Mouse (Mus musculus) intestine, postnatal 0 days (tissue): ENCODE data around the gene Olfr524. TPM values are rescaled to one million over a fixed set of nuclear protein-coding genes. Genes with fewer than 3 reads are reported as not detected.

Source experiments
- ATAC-seq: fragments of 200-750 bp; cut with Nextera tagmentation; 2 replicates; pipeline ENCODE4 v1.8.0; 2017; ENCODE audit warnings: mild to moderate bottlenecking, moderate TSS enrichment, moderate library complexity
- H3K27ac ChIP-seq: fragments of 300-500 bp; sonication (generic); 2 replicates; pipeline ENCODE4 v1.5.1; 2014; ENCODE audit warnings: mild to moderate bottlenecking, low read depth, low read length, moderate library complexity
- H3K27me3 ChIP-seq: fragments of 300-500 bp; sonication (generic); replicated peaks from 2 replicates; pipeline ENCODE4 v1.6.1; 2014; ENCODE audit warnings: low read length, mixed read lengths; ENCODE audit not compliant: control insufficient read depth, insufficient read depth
- H3K36me3 ChIP-seq: fragments of 300-500 bp; sonication (generic); 2 replicates; pipeline ENCODE4 v1.6.1; 2014; ENCODE audit warnings: mild to moderate bottlenecking, moderate library complexity; ENCODE audit not compliant: control insufficient read depth, insufficient read depth
- H3K4me1 ChIP-seq: fragments of 300-500 bp; sonication (generic); replicated peaks from 2 replicates; pipeline ENCODE4 v1.6.1; 2014; ENCODE audit warnings: antibody characterized with exemption, low read length, mixed read lengths; ENCODE audit not compliant: control insufficient read depth, insufficient read depth
- H3K4me2 ChIP-seq: fragments of 300-500 bp; sonication (generic); replicated peaks from 2 replicates; pipeline ENCODE4 v1.6.1; 2014; ENCODE audit warnings: low read depth, mild to moderate bottlenecking, moderate library complexity
- H3K4me3 ChIP-seq: fragments of 300-500 bp; sonication (generic); 2 replicates; pipeline ENCODE4 v1.5.1; 2014; ENCODE audit warnings: low read depth, low read length
- H3K9ac ChIP-seq: fragments of 300-500 bp; sonication (generic); 2 replicates; pipeline ENCODE4 v1.6.1; 2014; ENCODE audit warnings: mild to moderate bottlenecking, low read depth, low read length
- H3K9me3 ChIP-seq: fragments of 300-500 bp; sonication (generic); 2 replicates; pipeline ENCODE4 v1.6.1; 2016; ENCODE audit warnings: mixed run types; ENCODE audit not compliant: control insufficient read depth
- CTCF ChIP-seq: sonication (generic); IDR thresholded peaks from 2 replicates; pipeline ENCODE4 v1.5.1; 2016; ENCODE audit warnings: low read depth, mild to moderate bottlenecking, control low read depth, antibody characterized with exemption, moderate library complexity
- WGBS: fragments of 180-500 bp; shearing (Covaris S2); extraction: QIAGEN DNeasy Blood & Tissue Kit; methylation state at CpG from one replicate; pipeline ENCODE4 v1.1.7; 2014; 5-methylcytosine and 5-hydroxymethylcytosine counted together
- polyA plus RNA-seq: library from polyadenylated mRNA; unstranded; fragments of >200 nt; fragmentation: Nextera tagmentation; extraction: Ambion mirVana; gene quantifications from 2 replicates; pipeline ENCODE4 v1.2.1, GENCODE M21; 2015

Gene Olfr524
- polyA plus RNA-seq, result not detected in 2 replicates

DNA sequence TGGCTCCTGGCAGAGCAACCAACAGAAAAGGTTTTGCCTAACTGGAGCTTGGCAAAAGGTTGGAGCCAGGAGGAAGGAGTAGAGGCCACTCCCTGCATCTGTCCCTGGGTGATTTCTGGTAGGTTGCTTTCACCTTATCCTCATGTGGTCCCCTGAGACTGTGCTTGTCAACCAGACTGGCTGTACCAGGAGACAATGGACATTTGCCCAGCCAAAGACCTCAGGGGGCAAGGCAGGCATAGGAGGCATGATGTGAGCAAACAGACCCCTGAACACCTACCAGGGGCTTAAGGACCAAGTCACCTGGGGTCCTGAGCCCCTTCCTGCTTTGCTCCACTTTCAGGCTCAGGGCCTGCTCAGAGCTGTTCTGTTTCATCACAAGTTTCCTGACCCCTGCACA, at the start of gene Olfr524:
Olfr524 (minus strand) TSS at position 101 of the 400 bp plus-strand sequence.
- no peak within 1 kb of the TSS for H3K9ac ChIP-seq
- no peaks in the 10 kb centered on the region for H3K27me3 ChIP-seq
- no peak within 1 kb of the TSS for H3K4me3 ChIP-seq
- no peak within 1 kb of the TSS for H3K4me2 ChIP-seq
- H3K9me3 ChIP-seq, result no peaks in the 10 kb centered on the region
- TF ChIP-seq CTCF, result no peak
- H3K27ac ChIP-seq, result no peak within 1 kb of the TSS
- H3K4me1 ChIP-seq, result no peaks in the 10 kb centered on the region
- ATAC-seq, result no peak
- H3K36me3 ChIP-seq, result no peaks in the 10 kb centered on the region

DNA sequence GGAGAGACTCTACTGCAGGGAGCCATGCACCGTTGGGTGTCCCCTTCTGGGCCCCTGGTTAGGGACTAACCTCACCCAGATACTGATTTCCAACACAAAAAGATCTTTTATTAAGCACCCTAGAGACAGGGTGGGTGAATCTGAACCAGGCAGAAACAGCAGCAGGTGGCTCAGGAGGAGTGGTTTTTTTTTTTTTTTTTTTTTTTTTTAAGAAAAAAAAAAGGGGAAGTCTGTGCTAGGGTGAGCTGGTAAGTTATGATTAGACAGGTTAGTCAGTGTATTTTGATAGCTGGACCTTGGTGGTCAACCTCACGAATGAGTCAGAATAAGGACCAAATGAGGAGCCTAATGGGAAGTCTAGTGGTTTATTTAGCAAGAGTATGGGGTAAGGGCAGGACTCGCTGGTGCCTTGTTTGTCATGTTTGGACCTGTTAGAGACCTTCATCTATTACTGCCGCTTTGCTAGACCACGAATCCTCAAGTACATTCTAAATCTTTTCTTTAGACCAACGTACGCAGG, 48.1 kb upstream of the Olfr524 start:
- 84% methylated on average over 7 of the region's 7 CpGs for whole genome bisulfite sequencing
- Histone ChIP-seq H3K4me1 (no peaks in the 10 kb centered on the region), H3K4me2 (no peak overlapping the region), H3K36me3 (no peaks in the 10 kb centered on the region), H3K9me3 (no peaks in the 10 kb centered on the region), H3K27me3 (no peaks in the 10 kb centered on the region), H3K27ac (no peak overlapping the region), H3K4me3 (no peak overlapping the region), H3K9ac (no peak overlapping the region)
- no peak for ATAC-seq
- no peak for TF ChIP-seq CTCF

- no peak within 1 kb of the TSS for H3K4me3 ChIP-seq
- H3K36me3 ChIP-seq, result no peaks in the 10 kb centered on the region
- H3K9me3 ChIP-seq, result no peaks in the 10 kb centered on the region
- TF ChIP-seq CTCF, result no peak
- no peak within 1 kb of the TSS for H3K27ac ChIP-seq
- WGBS, result 77% methylated on average over 4 of the region's 4 CpGs
- no peak within 1 kb of the TSS for H3K4me2 ChIP-seq
- no peak for ATAC-seq
- no peaks in the 10 kb centered on the region for H3K27me3 ChIP-seq
- no peaks in the 10 kb centered on the region for H3K4me1 ChIP-seq
- H3K9ac ChIP-seq, result no peak within 1 kb of the TSS
These were observed 41.5 kb upstream of the Olfr524 start, which contains the start of gene 5830411N06Rik for GRCm38 (mm10) chr7:140247216-140247615. Gene 5830411N06Rik, plus strand, starts transcription at chr7:140247284.

- H3K4me2 ChIP-seq, result no peak overlapping the region
- no peak overlapping the region for H3K27ac ChIP-seq
- H3K27me3 ChIP-seq, result no peaks in the 10 kb centered on the region
- no peaks in the 10 kb centered on the region for H3K36me3 ChIP-seq
- TF ChIP-seq CTCF, result no peak
- H3K4me1 ChIP-seq, result no peaks in the 10 kb centered on the region
- WGBS, result 90% methylated on average over 3 of the region's 3 CpGs
- no peak for ATAC-seq
- H3K4me3 ChIP-seq, result no peak overlapping the region
- H3K9ac ChIP-seq, result no peak overlapping the region
- H3K9me3 ChIP-seq, result no peaks in the 10 kb centered on the region
These were observed 27.9 kb upstream of the Olfr524 start for GRCm38 (mm10) chr7:140233696-140234095.

DNA sequence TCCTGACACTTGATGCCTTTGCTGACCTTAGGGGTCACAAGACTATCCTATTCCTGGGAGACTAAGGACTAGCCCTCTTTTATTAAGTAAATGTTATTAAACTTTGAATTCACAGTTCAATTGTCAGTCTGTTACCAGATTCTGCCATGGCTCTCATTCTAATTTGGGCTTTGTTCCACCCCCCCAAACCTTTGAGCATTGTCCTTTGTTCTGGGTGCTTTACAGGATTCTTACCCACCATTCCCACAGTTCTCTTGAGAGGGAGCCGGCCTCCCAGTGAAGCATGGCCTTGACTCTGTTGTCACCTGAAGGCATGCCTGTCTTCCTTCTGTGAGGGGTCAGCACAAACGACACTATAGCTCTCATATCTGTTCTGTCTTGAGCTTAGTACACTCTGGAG, 25.3 kb upstream of the Olfr524 start:
- no peaks in the 10 kb centered on the region for H3K27me3 ChIP-seq
- no peak overlapping the region for H3K4me2 ChIP-seq
- no peak for TF ChIP-seq CTCF
- H3K9me3 ChIP-seq, result no peaks in the 10 kb centered on the region
- 68% methylated on average over 2 of the region's 2 CpGs for WGBS
- no peak for ATAC-seq
- H3K9ac ChIP-seq, result no peak overlapping the region
- H3K4me1 ChIP-seq, result no peaks in the 10 kb centered on the region
- no peak overlapping the region for H3K4me3 ChIP-seq
- no peaks in the 10 kb centered on the region for H3K36me3 ChIP-seq
- no peak overlapping the region for H3K27ac ChIP-seq

DNA sequence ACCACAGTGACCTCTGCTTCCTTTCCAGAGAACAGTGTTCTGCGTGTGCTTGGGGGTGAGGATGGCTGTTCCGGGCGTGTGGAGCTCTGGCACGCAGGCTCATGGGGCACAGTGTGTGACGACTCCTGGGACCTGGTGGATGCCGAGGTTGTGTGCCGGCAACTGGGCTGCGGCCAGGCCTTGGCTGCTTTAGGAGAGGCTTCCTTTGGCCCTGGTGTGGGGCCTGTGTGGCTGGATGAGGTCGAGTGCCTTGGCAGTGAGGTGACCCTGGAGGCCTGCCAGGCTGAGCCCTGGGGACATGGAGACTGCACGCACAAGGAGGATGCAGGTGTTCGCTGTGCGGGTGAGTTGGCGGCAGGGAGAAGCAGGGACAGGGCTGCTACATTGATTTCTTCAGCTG, 22.7 kb upstream of the Olfr524 start:
- H3K36me3 ChIP-seq, result no peaks in the 10 kb centered on the region
- H3K4me1 ChIP-seq, result no peaks in the 10 kb centered on the region
- no peak overlapping the region for H3K4me3 ChIP-seq
- no peaks in the 10 kb centered on the region for H3K9me3 ChIP-seq
- H3K27ac ChIP-seq, result no peak overlapping the region
- TF ChIP-seq CTCF, result no peak
- WGBS, result 83% methylated on average over 13 of the region's 13 CpGs
- ATAC-seq, result no peak
- H3K9ac ChIP-seq, result no peak overlapping the region
- no peak overlapping the region for H3K4me2 ChIP-seq
- H3K27me3 ChIP-seq, result no peaks in the 10 kb centered on the region

- no peaks in the 10 kb centered on the region for H3K4me1 ChIP-seq
- no peak overlapping the region for H3K9ac ChIP-seq
- H3K27me3 ChIP-seq, result no peaks in the 10 kb centered on the region
- H3K4me3 ChIP-seq, result no peak overlapping the region
- H3K27ac ChIP-seq, result no peak overlapping the region
- no peaks in the 10 kb centered on the region for H3K36me3 ChIP-seq
- no peak overlapping the region for H3K4me2 ChIP-seq
- TF ChIP-seq CTCF, result no peak
- no peaks in the 10 kb centered on the region for H3K9me3 ChIP-seq
- WGBS, result 82% methylated on average over 13 of the region's 13 CpGs
- no peak for ATAC-seq
These were observed 18.4 kb upstream of the Olfr524 start for GRCm38 (mm10) chr7:140224209-140224608.
